Mouse (Mus musculus): ENCODE results near the gene Schip1. TPM values are rescaled to one million over a fixed set of nuclear protein-coding genes. Genes with fewer than 3 reads are reported as not detected.
A peak's percentile ranks its signal among the peaks of the same experiment; 100 is the strongest.

Schip1 gene
- polyA plus RNA-seq, 1 experiment from 2014 or later = 165 TPM

DNA sequence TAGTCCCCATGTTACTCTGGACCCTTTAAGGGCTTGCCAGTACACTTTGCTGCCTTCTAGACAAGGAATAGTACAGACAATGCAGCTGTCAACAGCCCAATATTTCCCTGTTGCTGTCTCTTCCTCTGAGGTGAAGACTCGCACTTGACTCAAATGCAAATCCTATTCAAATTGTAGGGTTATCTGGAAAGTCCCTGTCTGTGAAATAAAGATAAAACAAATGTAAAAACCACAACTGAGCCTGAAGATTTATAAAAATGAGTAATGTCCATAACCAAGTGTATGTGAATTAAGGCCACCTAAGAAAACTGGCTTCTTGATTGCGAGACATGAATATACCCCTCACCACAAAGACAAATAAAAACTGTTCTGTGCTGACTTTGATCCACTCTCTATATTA, 175.3 kb downstream of the Schip1 start:
- DNase-seq (ENCODE audit: low spot score) (no peak), ATAC-seq (no peak)
- H3K9ac ChIP-seq (ENCODE audit: low read length) = no peak overlapping the region
- H3K4me1 ChIP-seq (ENCODE audit: control insufficient read depth, insufficient read depth, low read length) = no peaks in the 10 kb centered on the region
- WGBS = 90% methylated on average over 2 of the region's 2 CpGs
- no peaks in the 10 kb centered on the region for H3K9me3 ChIP-seq (replicated peaks; ENCODE audit: control insufficient read depth, low read length)
- no peak overlapping the region for H3K4me3 ChIP-seq (ENCODE audit: low read depth, low read length)
- H3K36me3 ChIP-seq (ENCODE audit: control insufficient read depth, insufficient read depth, low read length) = no peaks in the 10 kb centered on the region
- no peaks in the 10 kb centered on the region for H3K27me3 ChIP-seq (replicated peaks; ENCODE audit: control insufficient read depth, insufficient read depth, low read length)
- H3K27ac ChIP-seq (ENCODE audit: low read depth, low read length) = no peak overlapping the region
- H3K4me2 ChIP-seq (ENCODE audit: low read length) = no peak overlapping the region

DNA sequence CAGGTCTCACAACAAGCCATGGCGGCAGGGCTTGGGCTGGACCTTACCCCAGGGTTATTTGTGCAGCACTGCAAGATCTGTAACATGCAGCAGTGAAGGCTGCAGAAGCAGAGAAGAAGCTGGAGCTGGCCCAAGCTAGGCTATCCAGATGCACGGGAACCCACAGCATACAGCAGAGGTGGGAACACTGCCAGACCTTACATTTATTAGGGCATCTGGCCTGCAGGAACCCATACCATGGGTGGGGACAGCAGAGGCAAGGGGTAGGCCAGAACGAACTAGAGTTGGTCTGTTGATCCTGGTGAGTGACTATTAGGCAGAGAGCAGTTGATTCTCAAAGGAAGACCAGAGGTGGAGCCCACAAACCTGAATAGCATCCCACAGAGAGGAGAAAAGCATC, 178.6 kb downstream of the Schip1 start:
- Histone ChIP-seq H3K4me2 (ENCODE audit: low read length) (no peak overlapping the region), H3K9me3 (replicated peaks; ENCODE audit: control insufficient read depth, low read length) (no peaks in the 10 kb centered on the region), H3K36me3 (ENCODE audit: control insufficient read depth, insufficient read depth, low read length) (no peaks in the 10 kb centered on the region), H3K4me3 (ENCODE audit: low read depth, low read length) (no peak overlapping the region), H3K4me1 (ENCODE audit: control insufficient read depth, insufficient read depth, low read length) (peaks cover 3% of the 10 kb centered on the region; the same call in 1 of the 2 replicates), H3K27ac (ENCODE audit: low read depth, low read length) (no peak overlapping the region), H3K27me3 (replicated peaks; ENCODE audit: control insufficient read depth, insufficient read depth, low read length) (no peaks in the 10 kb centered on the region), H3K9ac (ENCODE audit: low read length) (no peak overlapping the region)
- DNase-seq (ENCODE audit: low spot score) (no peak), ATAC-seq (no peak)
- 63% methylated on average over 3 of the region's 3 CpGs for WGBS

DNA sequence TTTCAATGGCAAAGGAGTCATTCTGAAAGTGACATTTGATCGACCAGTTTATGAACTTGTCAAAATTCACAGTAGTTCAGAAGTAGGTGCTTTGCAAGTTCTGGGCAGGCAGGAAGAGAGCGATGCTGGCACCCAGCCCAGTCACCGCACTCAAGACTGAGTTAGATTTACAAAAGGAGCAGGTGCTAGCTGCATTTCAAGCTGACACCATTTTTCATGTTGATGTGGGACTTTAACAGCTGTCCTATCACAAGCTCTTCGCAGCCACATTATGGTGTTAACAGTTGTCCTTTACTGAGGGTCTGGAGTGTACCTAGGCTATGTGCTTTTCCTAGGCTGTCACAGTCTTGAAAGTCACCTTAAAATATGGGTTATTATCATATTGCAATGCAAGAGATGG, 181.6 kb downstream of the Schip1 start:
- Histone ChIP-seq H3K4me3 (ENCODE audit: low read depth, low read length) (no peak overlapping the region), H3K27me3 (replicated peaks; ENCODE audit: control insufficient read depth, insufficient read depth, low read length) (no peaks in the 10 kb centered on the region), H3K9me3 (replicated peaks; ENCODE audit: control insufficient read depth, low read length) (no peaks in the 10 kb centered on the region), H3K9ac (ENCODE audit: low read length) (no peak overlapping the region), H3K36me3 (ENCODE audit: control insufficient read depth, insufficient read depth, low read length) (no peaks in the 10 kb centered on the region), H3K4me2 (ENCODE audit: low read length) (no peak overlapping the region), H3K4me1 (ENCODE audit: control insufficient read depth, insufficient read depth, low read length) (peaks cover 3% of the 10 kb centered on the region; the same call in 1 of the 2 replicates), H3K27ac (ENCODE audit: low read depth, low read length) (no peak overlapping the region)
- peak; percentile 72 for ATAC-seq
- peak; percentile 71 for DNase-seq (ENCODE audit: low spot score)
- WGBS = 55% methylated on average over 4 of the region's 4 CpGs

DNA sequence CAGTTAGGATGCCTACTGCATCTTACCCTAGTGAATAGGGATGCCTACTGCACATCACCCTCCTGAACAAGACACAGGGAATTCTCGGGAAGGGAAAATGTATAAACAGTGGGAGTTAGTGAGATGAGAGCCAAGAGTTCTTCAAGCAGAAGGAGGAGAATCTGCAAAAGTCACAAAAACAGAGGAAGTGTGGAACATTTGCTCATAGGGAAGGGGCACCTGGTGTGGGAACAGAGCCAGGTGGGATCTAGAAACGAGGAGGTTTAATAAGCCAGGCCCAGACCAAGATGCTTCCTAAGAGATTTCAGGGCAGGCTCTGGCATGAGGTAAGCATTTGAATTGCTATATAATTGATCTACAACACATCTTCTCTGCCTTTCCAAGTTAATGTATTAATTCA, 186.0 kb downstream of the Schip1 start:
- Histone ChIP-seq H3K36me3 (ENCODE audit: control insufficient read depth, insufficient read depth, low read length) (no peaks in the 10 kb centered on the region), H3K27ac (ENCODE audit: low read depth, low read length) (no peak overlapping the region), H3K4me3 (ENCODE audit: low read depth, low read length) (no peak overlapping the region), H3K4me1 (ENCODE audit: control insufficient read depth, insufficient read depth, low read length) (peaks cover 3% of the 10 kb centered on the region; the same call in 1 of the 2 replicates), H3K9ac (ENCODE audit: low read length) (no peak overlapping the region), H3K9me3 (replicated peaks; ENCODE audit: control insufficient read depth, low read length) (no peaks in the 10 kb centered on the region), H3K27me3 (replicated peaks; ENCODE audit: control insufficient read depth, insufficient read depth, low read length) (no peaks in the 10 kb centered on the region), H3K4me2 (ENCODE audit: low read length) (no peak overlapping the region)
- 60% methylated on average over 2 of the region's 2 CpGs for WGBS
- ATAC-seq = peak; percentile 57; the same call in 1 of the 2 replicates
- DNase-seq (ENCODE audit: low spot score) = peak; percentile 45

DNA sequence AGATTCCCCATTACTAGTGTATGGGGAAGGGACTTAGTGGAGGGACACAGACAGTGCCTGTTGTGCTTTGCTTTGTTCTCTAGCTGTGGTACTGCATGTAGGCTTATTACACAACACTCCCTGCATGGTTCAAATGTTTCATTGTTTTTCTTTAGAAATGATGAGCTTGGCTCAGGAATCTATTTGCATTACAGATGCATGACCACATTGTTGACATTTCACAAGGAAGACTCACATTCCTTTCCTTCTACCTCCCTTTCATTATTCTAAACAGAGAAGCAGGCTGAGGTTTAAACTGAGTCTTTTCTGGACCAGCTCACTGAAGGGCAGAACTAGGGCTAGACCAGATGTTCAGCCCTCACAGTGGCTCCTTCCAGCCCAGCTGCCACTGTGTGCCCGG, 187.7 kb downstream of the Schip1 start:
- no peak overlapping the region for H3K27ac ChIP-seq (ENCODE audit: low read depth, low read length)
- H3K4me3 ChIP-seq (ENCODE audit: low read depth, low read length) = no peak overlapping the region
- DNase-seq (ENCODE audit: low spot score) (no peak), ATAC-seq (no peak)
- H3K4me2 ChIP-seq (ENCODE audit: low read length) = no peak overlapping the region
- H3K27me3 ChIP-seq (replicated peaks; ENCODE audit: control insufficient read depth, insufficient read depth, low read length) = no peaks in the 10 kb centered on the region
- H3K9ac ChIP-seq (ENCODE audit: low read length) = no peak overlapping the region
- no peaks in the 10 kb centered on the region for H3K36me3 ChIP-seq (ENCODE audit: control insufficient read depth, insufficient read depth, low read length)
- H3K4me1 ChIP-seq (ENCODE audit: control insufficient read depth, insufficient read depth, low read length) = no peaks in the 10 kb centered on the region
- 58% methylated on average over 1 of the region's 1 CpGs for whole genome bisulfite sequencing
- no peaks in the 10 kb centered on the region for H3K9me3 ChIP-seq (replicated peaks; ENCODE audit: control insufficient read depth, low read length)

DNA sequence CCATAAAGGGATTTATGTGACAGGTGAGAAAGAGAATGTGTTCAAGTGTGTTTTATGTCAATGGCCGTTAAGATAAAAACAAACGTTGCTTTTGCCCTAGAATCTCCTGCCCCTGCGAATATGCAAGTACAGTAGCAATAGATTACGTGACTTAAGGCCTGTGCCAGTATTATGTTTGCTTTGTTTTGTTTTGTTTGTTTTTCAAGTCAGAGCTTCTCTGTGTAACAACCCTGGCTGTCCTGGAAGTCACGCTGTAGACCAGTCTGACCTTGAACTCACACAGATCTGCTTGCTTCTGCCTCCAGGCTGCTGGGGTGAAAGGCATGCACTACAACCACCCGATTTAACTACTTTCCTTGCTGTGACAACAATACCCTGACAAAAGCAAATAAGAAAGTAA, 197.7 kb downstream of the Schip1 start:
- Histone ChIP-seq H3K4me2 (ENCODE audit: low read length) (no peak overlapping the region), H3K9me3 (replicated peaks; ENCODE audit: control insufficient read depth, low read length) (no peaks in the 10 kb centered on the region), H3K4me3 (ENCODE audit: low read depth, low read length) (no peak overlapping the region), H3K27me3 (replicated peaks; ENCODE audit: control insufficient read depth, insufficient read depth, low read length) (no peaks in the 10 kb centered on the region), H3K9ac (ENCODE audit: low read length) (no peak overlapping the region), H3K4me1 (ENCODE audit: control insufficient read depth, insufficient read depth, low read length) (no peaks in the 10 kb centered on the region), H3K36me3 (ENCODE audit: control insufficient read depth, insufficient read depth, low read length) (no peaks in the 10 kb centered on the region), H3K27ac (ENCODE audit: low read depth, low read length) (no peak overlapping the region)
- ATAC-seq = no peak
- 86% methylated on average over 6 of the region's 6 CpGs for WGBS
- no peak for DNase-seq (ENCODE audit: low spot score)

DNA sequence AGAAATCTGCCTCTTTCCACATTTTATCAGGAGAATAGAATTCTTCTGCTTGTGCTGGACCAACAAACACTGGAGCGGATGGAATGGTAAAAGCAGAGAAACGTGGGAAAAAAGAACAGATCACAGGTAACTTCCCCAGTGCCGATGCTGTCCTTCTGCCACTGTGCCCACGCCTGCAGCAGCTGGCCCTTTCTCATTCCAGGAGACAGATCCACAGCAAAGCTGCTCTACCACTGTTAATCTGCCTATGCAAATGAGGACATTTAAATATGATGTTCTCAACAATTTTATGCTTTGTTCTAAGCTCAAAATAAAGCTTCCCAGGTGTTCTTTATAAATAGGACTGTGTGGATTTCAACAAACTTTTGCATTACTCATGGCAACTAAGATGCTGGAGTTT, 203.3 kb downstream of the Schip1 start:
- 85% methylated on average over 4 of the region's 4 CpGs for WGBS
- Histone ChIP-seq H3K9me3 (replicated peaks; ENCODE audit: control insufficient read depth, low read length) (no peaks in the 10 kb centered on the region), H3K36me3 (ENCODE audit: control insufficient read depth, insufficient read depth, low read length) (no peaks in the 10 kb centered on the region), H3K9ac (ENCODE audit: low read length) (no peak overlapping the region), H3K27ac (ENCODE audit: low read depth, low read length) (no peak overlapping the region), H3K27me3 (replicated peaks; ENCODE audit: control insufficient read depth, insufficient read depth, low read length) (no peaks in the 10 kb centered on the region), H3K4me3 (ENCODE audit: low read depth, low read length) (no peak overlapping the region), H3K4me2 (ENCODE audit: low read length) (no peak overlapping the region), H3K4me1 (ENCODE audit: control insufficient read depth, insufficient read depth, low read length) (no peaks in the 10 kb centered on the region)
- DNase-seq (ENCODE audit: low spot score) (no peak), ATAC-seq (no peak)

DNA sequence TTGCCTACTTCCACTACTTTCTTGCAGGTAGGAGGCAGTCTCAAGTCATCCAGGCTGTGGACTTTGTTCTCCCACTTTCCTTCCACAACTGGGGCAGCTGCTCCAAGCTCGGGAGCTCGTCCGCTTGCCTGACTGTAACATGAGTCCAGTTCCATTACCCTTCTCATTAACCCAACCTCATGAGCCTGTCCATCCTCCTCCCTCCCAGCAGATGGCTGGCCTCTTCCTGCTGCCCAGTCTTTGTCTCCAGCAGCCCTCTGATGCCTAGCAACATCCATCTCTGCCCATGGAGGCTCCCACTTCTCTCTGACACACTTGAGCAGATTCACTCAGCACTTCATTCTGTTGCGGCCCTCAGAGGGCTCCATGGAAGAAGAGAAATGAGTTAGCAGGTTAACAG, 204.6 kb downstream of the Schip1 start:
- no peak for ATAC-seq
- WGBS = 90% methylated on average over 4 of the region's 4 CpGs

DNA sequence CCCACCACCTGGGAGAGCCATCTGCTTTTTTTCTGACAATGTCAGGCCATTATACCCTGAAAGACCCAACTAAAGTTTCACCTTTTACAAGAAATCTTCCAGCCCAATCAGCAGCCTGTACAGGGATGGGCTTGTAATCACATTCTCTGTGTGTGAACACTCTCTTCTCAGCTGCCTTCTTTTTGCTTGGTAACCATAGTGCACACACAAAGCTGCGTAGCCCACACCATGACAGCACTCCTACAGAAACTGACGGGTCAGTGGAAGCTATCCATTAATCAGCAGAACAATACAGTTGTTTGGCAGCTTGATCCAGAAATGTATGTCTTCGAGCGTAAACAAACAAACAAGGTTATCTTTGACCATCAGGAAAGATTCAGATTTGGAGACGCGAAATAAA, 205.6 kb downstream of the Schip1 start:
- Histone ChIP-seq H3K4me3 (ENCODE audit: low read depth, low read length) (no peak overlapping the region), H3K36me3 (ENCODE audit: control insufficient read depth, insufficient read depth, low read length) (no peaks in the 10 kb centered on the region), H3K4me2 (ENCODE audit: low read length) (no peak overlapping the region), H3K4me1 (ENCODE audit: control insufficient read depth, insufficient read depth, low read length) (no peaks in the 10 kb centered on the region), H3K27me3 (replicated peaks; ENCODE audit: control insufficient read depth, insufficient read depth, low read length) (no peaks in the 10 kb centered on the region), H3K9me3 (replicated peaks; ENCODE audit: control insufficient read depth, low read length) (no peaks in the 10 kb centered on the region), H3K9ac (ENCODE audit: low read length) (no peak overlapping the region), H3K27ac (ENCODE audit: low read depth, low read length) (no peak overlapping the region)
- 81% methylated on average over 6 of the region's 6 CpGs for WGBS
- DNase-seq (ENCODE audit: low spot score) (no peak), ATAC-seq (0 out of 2 replicates have a peak, but pooled peaks have one; percentile 37)

More for the DNA sequence above, 204.6 kb downstream of the Schip1 start:
- Histone ChIP-seq H3K27me3 (replicated peaks; ENCODE audit: control insufficient read depth, insufficient read depth, low read length) (no peaks in the 10 kb centered on the region), H3K27ac (ENCODE audit: low read depth, low read length) (no peak overlapping the region), H3K9ac (ENCODE audit: low read length) (no peak overlapping the region), H3K9me3 (replicated peaks; ENCODE audit: control insufficient read depth, low read length) (no peaks in the 10 kb centered on the region), H3K36me3 (ENCODE audit: control insufficient read depth, insufficient read depth, low read length) (no peaks in the 10 kb centered on the region), H3K4me1 (ENCODE audit: control insufficient read depth, insufficient read depth, low read length) (no peaks in the 10 kb centered on the region), H3K4me3 (ENCODE audit: low read depth, low read length) (no peak overlapping the region), H3K4me2 (ENCODE audit: low read length) (no peak overlapping the region)
- no peak for DNase-seq (ENCODE audit: low spot score)

All from forebrain, embryonic 14.5 days (tissue).